Mouse (Mus musculus): ENCODE results near the gene Plin5. TPM values are rescaled to one million over a fixed set of nuclear protein-coding genes. Genes with fewer than 3 reads are reported as not detected.

Plin5 gene
- polyA plus RNA-seq (2012; rRNA removed): 1.9 and 2.1 TPM in 2 replicates

DNA sequence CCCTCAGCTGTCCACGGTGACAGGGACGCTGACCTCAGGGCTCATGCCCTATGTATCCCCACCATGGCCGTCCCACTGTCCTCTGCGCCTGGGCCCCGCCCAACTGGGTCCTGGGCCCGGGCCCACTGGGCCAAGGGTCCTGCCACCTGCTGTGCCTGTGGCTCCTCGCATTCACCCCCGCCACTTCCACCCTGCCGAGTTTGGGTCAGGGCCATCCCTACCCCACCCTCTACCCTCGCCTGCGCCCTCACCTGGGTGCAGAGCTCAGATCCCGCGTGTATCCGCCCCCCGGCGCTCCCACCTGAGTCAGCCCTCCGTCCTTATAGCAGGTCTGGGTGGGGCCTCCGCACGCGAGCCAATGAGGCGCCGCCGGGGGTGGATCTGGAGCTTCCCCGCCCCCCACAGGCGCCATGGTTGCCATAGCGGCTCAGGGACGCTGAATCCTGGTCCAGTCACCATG lies at the start of gene Plin5:
Plin5 (minus strand) TSS at position 346 of the 460 bp plus-strand sequence.

GRCm38 (mm10) chr17:56162231-56162774 lies 44.9 kb upstream of the Plin5 start, which contains the start of gene Tnfaip8l1:
Tnfaip8l1 (plus strand) TSS chr17:56162477.

GRCm38 (mm10) chr17:56139858-56140595 lies 22.6 kb upstream of the Plin5 start, which contains the start of gene Sema6b:
Sema6b (minus strand) TSS chr17:56140343.

GRCm38 (mm10) chr17:56121826-56122225 lies 4.4 kb upstream of the Plin5 start, which contains the start of gene Lrg1:
Lrg1 (minus strand) TSS chr17:56122001.

DNA sequence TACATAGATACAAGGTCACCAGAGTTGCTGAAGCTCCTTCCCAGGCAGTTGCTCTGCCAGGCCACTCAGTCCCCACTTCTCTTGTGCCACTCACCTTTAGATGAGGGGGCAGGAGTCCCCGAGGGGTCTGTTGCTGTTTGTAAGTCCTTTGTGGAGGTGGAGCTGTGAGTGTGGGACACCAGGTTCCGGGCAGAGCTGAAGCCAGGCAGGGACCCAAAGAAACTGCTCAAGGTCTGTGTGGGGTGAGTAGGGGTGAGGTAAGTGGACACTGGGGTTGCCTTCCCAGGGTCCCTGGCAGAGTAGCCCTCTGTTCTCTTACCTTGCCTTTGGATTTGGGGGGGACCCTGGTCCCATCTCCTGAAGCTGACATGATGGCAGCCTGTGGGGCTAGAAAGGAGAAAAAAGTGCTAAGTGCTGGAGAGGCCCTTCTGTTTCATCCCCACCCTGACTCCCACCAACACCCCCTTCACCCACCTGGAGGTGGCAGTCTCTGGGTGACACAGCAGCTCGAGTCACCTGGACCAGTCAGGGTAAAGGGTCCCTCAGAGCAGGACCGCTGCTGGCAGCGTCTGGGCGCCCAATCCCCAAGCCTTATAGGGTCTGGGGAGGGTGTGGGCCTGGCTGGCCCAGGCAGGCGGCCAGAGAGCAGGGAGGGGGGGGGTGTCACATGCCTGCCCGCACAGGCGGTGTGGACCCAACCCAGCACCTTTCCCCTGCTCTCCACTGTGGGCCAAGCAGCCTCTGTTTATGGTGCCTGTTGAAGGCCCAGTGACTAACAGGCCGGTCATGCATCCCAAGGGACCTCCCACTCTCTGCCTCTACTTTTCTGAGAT lies 8.0 kb downstream of the Plin5 start, which contains the start of gene Plin4:
Plin4 (minus strand) TSS at position 585 of the 833 bp plus-strand sequence.

DNA sequence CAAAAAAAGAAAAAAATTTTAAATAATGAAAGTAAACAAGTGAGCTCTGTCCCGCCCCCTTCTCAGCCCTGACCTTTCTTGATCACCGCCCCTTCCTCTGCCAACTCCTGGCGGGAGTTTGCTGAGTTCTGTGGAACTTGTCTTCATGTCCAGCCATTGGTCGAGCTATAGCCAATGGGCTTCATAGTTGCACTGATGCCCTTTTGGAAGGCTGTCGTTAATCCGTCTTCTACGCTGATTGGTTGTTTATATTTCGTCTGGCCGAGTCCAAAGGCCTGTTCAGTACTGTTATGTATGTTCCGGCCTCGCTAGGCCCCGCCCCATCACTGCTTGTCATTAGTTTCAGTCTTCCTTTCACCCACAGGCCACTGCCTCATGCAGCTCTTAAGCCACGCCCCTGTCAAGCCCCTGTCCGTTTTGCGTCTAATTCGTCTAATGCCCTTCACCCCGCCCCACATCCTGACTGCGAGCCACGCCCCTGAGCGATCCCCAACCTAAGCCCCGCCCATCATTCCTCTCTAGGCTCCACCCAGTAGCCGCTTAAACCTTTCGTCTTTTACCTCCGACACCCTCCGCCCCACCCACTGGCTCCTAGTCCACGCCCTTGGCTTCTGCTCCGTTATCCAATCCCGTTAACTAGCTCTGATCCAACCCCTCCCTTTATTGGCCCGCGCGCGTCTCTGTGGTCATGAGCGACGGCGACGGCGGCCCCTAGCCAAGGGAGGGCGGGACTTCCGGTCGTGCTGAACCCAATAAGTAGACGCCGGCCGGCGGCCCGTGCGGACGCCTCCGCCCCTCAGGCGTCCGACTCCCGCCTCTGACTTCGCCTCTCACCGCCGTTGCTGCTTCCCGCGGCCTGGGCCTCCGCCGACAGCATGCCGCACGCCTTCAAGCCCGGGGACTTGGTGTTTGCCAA lies 38.3 kb downstream of the Plin5 start, which contains the start of gene Hdgfl2:
Hdgfl2 (plus strand) TSS at position 755 of the 916 bp plus-strand sequence.

DNA sequence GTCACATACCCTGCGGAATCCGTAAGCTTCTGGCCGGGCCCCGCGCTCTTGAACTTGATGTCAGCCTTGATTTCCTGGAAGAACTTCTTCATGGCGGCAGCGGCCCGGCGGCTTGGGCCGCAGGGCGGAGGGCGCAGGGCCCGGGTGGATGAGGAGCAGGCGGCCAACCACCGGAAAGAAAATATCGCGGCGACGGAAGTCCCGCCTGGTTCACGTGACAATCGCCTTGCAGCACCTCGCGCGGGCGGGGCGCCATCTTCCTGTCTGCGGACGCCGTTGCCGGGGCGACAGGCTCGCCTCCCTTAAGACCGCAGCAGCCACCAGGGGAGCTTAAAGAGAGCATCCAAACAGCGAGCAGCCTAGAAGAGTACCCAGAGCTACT lies 42.6 kb downstream of the Plin5 start, which contains the start of gene Ubxn6:
Ubxn6 (minus strand) TSS at position 202 of the 382 bp plus-strand sequence.

Other genes starting within 250 kb of the Plin5 start
- gene Zfp119a, start 238.7 kb downstream of the Plin5 start, polyA plus RNA-seq (2012; rRNA removed): 4.8 and 5.3 TPM in 2 replicates
- gene Zfp959, start 225.5 kb downstream of the Plin5 start, polyA plus RNA-seq (2012; rRNA removed): 8.7 and 9.5 TPM in 2 replicates
- gene Zfp119b, start 168.1 kb downstream of the Plin5 start, polyA plus RNA-seq (2012; rRNA removed): 3.4 TPM in 2 replicates
- 6.0 and 6.1 TPM in 2 replicates for gene Ebi3, start 165.0 kb downstream of the Plin5 start, polyA plus RNA-seq (2012; rRNA removed)
- gene Yju2, start 158.5 kb downstream of the Plin5 start, polyA plus RNA-seq (2012; rRNA removed): 12.9 and 13.3 TPM in 2 replicates
- gene Shd, start 147.1 kb downstream of the Plin5 start, polyA plus RNA-seq (2012; rRNA removed): 179 and 193 TPM in 2 replicates
- 171 and 177 TPM in 2 replicates for gene Fsd1, start 131.1 kb downstream of the Plin5 start, polyA plus RNA-seq (2012; rRNA removed)
- gene Stap2, start 112.0 kb downstream of the Plin5 start, polyA plus RNA-seq (2012; rRNA removed): 6.9 and 7.3 TPM in 2 replicates
- gene Mpnd, start 111.9 kb downstream of the Plin5 start, polyA plus RNA-seq (2012; rRNA removed): 185 and 189 TPM in 2 replicates
- gene Sh3gl1, start 81.0 kb downstream of the Plin5 start, polyA plus RNA-seq (2012; rRNA removed): 86.0 and 90.7 TPM in 2 replicates
- gene Chaf1a, start 77.2 kb downstream of the Plin5 start, polyA plus RNA-seq (2012; rRNA removed): 5.3 TPM in 2 replicates
- 105 and 110 TPM in 2 replicates for gene Ubxn6, start 42.6 kb downstream of the Plin5 start, polyA plus RNA-seq (2012; rRNA removed)
- 124 and 126 TPM in 2 replicates for gene Hdgfl2, start 38.0 kb downstream of the Plin5 start, polyA plus RNA-seq (2012; rRNA removed)
- 0.66 and 0.68 TPM in 2 replicates for gene Plin4, start 7.8 kb downstream of the Plin5 start, polyA plus RNA-seq (2012; rRNA removed)
- 0.06 and 0.41 TPM in 2 replicates for gene Lrg1, start 4.4 kb upstream of the Plin5 start, polyA plus RNA-seq (2012; rRNA removed)
- 45.5 and 51.8 TPM in 2 replicates for gene Sema6b, start 22.7 kb upstream of the Plin5 start, polyA plus RNA-seq (2012; rRNA removed)
- 9.4 and 10.4 TPM in 2 replicates for gene Tnfaip8l1, start 44.9 kb upstream of the Plin5 start, polyA plus RNA-seq (2012; rRNA removed)
- 47.7 and 52.9 TPM in 2 replicates for gene Mydgf, start 66.3 kb upstream of the Plin5 start, polyA plus RNA-seq (2012; rRNA removed)
- gene Dpp9, start 101.3 kb upstream of the Plin5 start, polyA plus RNA-seq (2012; rRNA removed): 40.3 and 41.4 TPM in 2 replicates
- gene Fem1a, start 139.2 kb upstream of the Plin5 start, polyA plus RNA-seq (2012; rRNA removed): 24.0 and 24.1 TPM in 2 replicates
- gene Ticam1, start 159.2 kb upstream of the Plin5 start, polyA plus RNA-seq (2012; rRNA removed): 2.3 and 2.7 TPM in 2 replicates
- gene Plin3, start 175.3 kb upstream of the Plin5 start, polyA plus RNA-seq (2012; rRNA removed): 4.1 TPM in 2 replicates
- not detected in 2 replicates for gene Arrdc5, start 182.7 kb upstream of the Plin5 start, polyA plus RNA-seq (2012; rRNA removed)
- 15.6 and 16.9 TPM in 2 replicates for gene Uhrf1, start 185.7 kb upstream of the Plin5 start, polyA plus RNA-seq (2012; rRNA removed)
- 53.9 and 65.1 TPM in 2 replicates for gene Kdm4b, start 208.5 kb upstream of the Plin5 start, polyA plus RNA-seq (2012; rRNA removed)